Mouse (Mus musculus) small intestine, adult 2 months (tissue): ENCODE results near the gene Polr3g.

Experiments
- CTCF ChIP-seq: fragments of 200-500 bp; IDR thresholded peaks from 2 replicates; pipeline ENCODE4 v1.5.1; 2012; ENCODE audit warnings: low read depth, mild to moderate bottlenecking, control low read depth, inconsistent platforms, low read length, moderate library complexity, mixed read lengths; ENCODE audit not compliant: insufficient replicate concordance, insufficient read length; ENCODE audit errors: extremely low read depth
- POLR2A ChIP-seq: fragments of 200-500 bp; IDR thresholded peaks from 2 replicates; pipeline ENCODE4 v1.6.1; 2012; ENCODE audit warnings: low read depth, mild to moderate bottlenecking, control low read depth, inconsistent platforms, low read length, moderate library complexity

DNA sequence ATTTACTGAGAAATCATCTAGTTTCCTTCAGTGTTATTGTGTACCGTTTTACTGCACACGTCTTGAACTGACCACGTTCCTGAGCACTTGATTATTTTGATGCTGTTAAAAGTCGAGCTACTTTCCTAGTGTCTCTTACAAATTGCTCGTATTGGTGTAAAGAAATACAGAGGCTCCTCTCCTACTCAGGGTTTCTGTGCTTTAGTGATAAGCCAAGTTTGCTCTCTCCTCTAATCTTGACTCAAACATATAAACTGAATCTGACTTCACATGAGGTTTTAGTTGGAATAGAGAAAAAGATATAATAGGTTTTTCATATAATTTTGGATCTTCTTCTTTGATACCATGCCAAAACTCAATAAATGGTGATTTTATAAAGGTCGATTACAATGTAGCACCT, 64.5 kb downstream of the Polr3g start:
- no peak for TF ChIP-seq CTCF
- no peak for TF ChIP-seq POLR2A
